In the genomic region with DNA sequence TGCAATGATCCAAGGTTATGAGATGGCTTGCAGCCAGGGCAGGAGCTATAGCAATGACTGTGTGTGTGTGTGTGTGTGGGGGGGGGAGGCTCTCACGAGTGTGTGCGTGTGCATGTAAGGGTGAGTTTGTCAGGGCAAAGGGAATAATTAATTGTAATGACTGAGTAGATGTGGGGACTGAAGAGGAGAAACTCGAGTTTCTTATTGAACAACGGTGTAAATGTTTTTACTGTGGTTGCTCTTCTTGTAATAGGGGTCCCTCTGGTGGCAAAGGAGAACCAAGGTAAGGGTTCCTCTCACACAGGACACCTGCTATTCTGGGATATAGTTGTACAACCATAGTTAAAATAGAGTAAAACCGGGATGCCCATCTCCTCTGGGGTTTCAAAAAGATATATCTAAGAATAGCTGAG, we compare ENCODE assay signal across 9 mouse cellular contexts.
DNase-seq lines count a peak whose midpoint lies in the region; ATAC-seq and TF ChIP-seq lines count a peak whose summit lies in the region.
"Had no signal": no experiment of that assay in that cellular context is flagged by ENCODE, and none has a peak within 500 bp of the region (broad histone marks: within the 10 kb centered on the region; RNA-seq: fewer than 3 reads in every experiment).

No protein-coding gene starts in this region.

- no peak overlapping the region for H3K9ac ChIP-seq in heart, postnatal 0 days (replicated peaks; ENCODE audit: low read depth, low read length)
- H3K9ac ChIP-seq: lung, embryonic 15.5 days had no signal

- TF ChIP-seq EP300 in heart, postnatal 0 days (IDR thresholded peaks at IDR 0.05; ENCODE audit: low read depth), result no peak

- H3K9me3 ChIP-seq in heart, postnatal 0 days (replicated peaks; ENCODE audit: control insufficient read depth, low read length), result no peaks in the 10 kb centered on the region
- H3K9me3 ChIP-seq: lung, embryonic 15.5 days had no signal

- peak; percentile 44 for DNase-seq in layer of hippocampus, adult 9-11 months
- DNase-seq in layer of hippocampus, postnatal 25 days (ENCODE audit: extremely low spot score in 1 of 2, low spot score in 1 of 2), result no peak
- peak; percentile 32 for DNase-seq in ZHBTc4 (ENCODE audit: low read depth, low spot score)
- peak; percentile 75 for DNase-seq in heart, postnatal 0 days (ENCODE audit: low spot score)
- DNase-seq in kidney, postnatal 36 days, result peak; percentile 43
- DNase-seq in thymus, postnatal 25 days, result peak; percentile 38
- DNase-seq in ovary, postnatal 10 days (ENCODE audit: low spot score), result no peak

- no peaks in the 10 kb centered on the region for H3K36me3 ChIP-seq in heart, postnatal 0 days (replicated peaks; ENCODE audit: control insufficient read depth, insufficient read depth, low read length)
- H3K36me3 ChIP-seq: lung, embryonic 15.5 days had no signal

- no peak overlapping the region for H3K4me2 ChIP-seq in heart, postnatal 0 days (ENCODE audit: low read depth, low read length)
- H3K4me2 ChIP-seq: lung, embryonic 15.5 days had no signal

- ATAC-seq in CD4-positive, CD25-positive, alpha-beta regulatory T cell, adult 4 months, result peak; percentile 80
- ATAC-seq in heart, postnatal 0 days (ENCODE audit: insufficient read depth, low read depth), result peak; percentile 55; the same call in 1 of the 2 replicates

- peak; percentile 75 for TF ChIP-seq CTCF in heart, postnatal 0 days (IDR thresholded peaks at IDR 0.05; ENCODE audit: low read depth)

- H3K4me1 ChIP-seq in heart, postnatal 0 days (ENCODE audit: control insufficient read depth, insufficient read depth), result peaks cover 8% of the 10 kb centered on the region; the same call in 1 of the 2 replicates
- H3K4me1 ChIP-seq: lung, embryonic 15.5 days had no signal

- no peaks in the 10 kb centered on the region for H3K27me3 ChIP-seq in heart, postnatal 0 days (ENCODE audit: control insufficient read depth, insufficient read depth, low read length)
- H3K27me3 ChIP-seq: lung, embryonic 15.5 days had no signal

- no peak overlapping the region for H3K4me3 ChIP-seq in heart, postnatal 0 days (ENCODE audit: low read depth, low read length)
- H3K4me3 ChIP-seq: lung, embryonic 15.5 days had no signal

- 22% methylated on average over 5 of the region's 5 CpGs for WGBS in heart, postnatal 0 days

- H3K27ac ChIP-seq in heart, postnatal 0 days (ENCODE audit: low read depth), result no peak overlapping the region
- H3K27ac ChIP-seq: lung, embryonic 15.5 days had no signal

Comparison
In these comparisons a context has a peak if more than half of its experiments do, and no peak if none do; other contexts are left out.
1. DNase-seq: peak in layer of hippocampus, adult 9-11 months (single experiment), ZHBTc4 (single experiment), heart, postnatal 0 days (single experiment), kidney, postnatal 36 days (2 of 2) and thymus, postnatal 25 days (single experiment); none in layer of hippocampus, postnatal 25 days (0 of 2) and ovary, postnatal 10 days (single experiment).